Mouse (Mus musculus) neural tube, embryonic 14.5 days (tissue): Measurements from ENCODE around the gene Hmces. TPM values are rescaled to one million over a fixed set of nuclear protein-coding genes. Genes with fewer than 3 reads are reported as not detected.
A peak's percentile ranks its signal among the peaks of the same experiment; 100 is the strongest.

Experiments used
- ATAC-seq: fragments of 200-750 bp; cut with Nextera tagmentation; 2 replicates; pipeline ENCODE4 v1.8.0; 2017; ENCODE audit warnings: low read depth, mild to moderate bottlenecking, moderate TSS enrichment, moderate library complexity
- H3K27ac ChIP-seq: fragments of 300-500 bp; sonication (generic); 2 replicates; pipeline ENCODE4 v1.5.1; 2014; ENCODE audit warnings: low read depth, mild to moderate bottlenecking, control low read depth, low read length, moderate library complexity, mixed read lengths
- H3K27me3 ChIP-seq: fragments of 300-500 bp; sonication (generic); 2 replicates; pipeline ENCODE4 v1.6.1; 2014; ENCODE audit warnings: low read length; ENCODE audit not compliant: control insufficient read depth, insufficient read depth
- H3K36me3 ChIP-seq: fragments of 300-500 bp; sonication (generic); 2 replicates; pipeline ENCODE4 v1.6.1; 2014; ENCODE audit warnings: low read length, mixed read lengths; ENCODE audit not compliant: control insufficient read depth, insufficient read depth
- H3K4me1 ChIP-seq: fragments of 300-500 bp; sonication (generic); 2 replicates; pipeline ENCODE4 v1.6.1; 2014; ENCODE audit warnings: low read length; ENCODE audit not compliant: control insufficient read depth, insufficient read depth
- H3K4me2 ChIP-seq: fragments of 300-500 bp; sonication (generic); 2 replicates; pipeline ENCODE4 v1.6.1; 2014; ENCODE audit warnings: mild to moderate bottlenecking, low read depth, low read length, control low read depth
- H3K4me3 ChIP-seq: fragments of 300-500 bp; sonication (generic); 2 replicates; pipeline ENCODE4 v1.5.1; 2014; ENCODE audit warnings: low read depth, low read length, control low read depth, mixed read lengths
- H3K9ac ChIP-seq: fragments of 300-500 bp; sonication (generic); replicated peaks from 2 replicates; pipeline ENCODE4 v1.6.1; 2014; ENCODE audit warnings: low read depth, mild to moderate bottlenecking, control low read depth, low read length, mixed read lengths
- H3K9me3 ChIP-seq: fragments of 300-500 bp; sonication (generic); 2 replicates; pipeline ENCODE4 v1.6.1; 2016; ENCODE audit warnings: low read length; ENCODE audit not compliant: control insufficient read depth
- WGBS: fragments of 180-500 bp; shearing (Covaris S2); extraction: QIAGEN DNeasy Blood & Tissue Kit; methylation state at CpG from one replicate; pipeline ENCODE4 v1.1.7; 2014; 5-methylcytosine and 5-hydroxymethylcytosine counted together
- microRNA-seq: library from miRNA; unstranded; fragments of <30 nt; microRNA quantifications from one replicate; pipeline ENCODE4, GENCODE M21; 2016
- polyA plus RNA-seq: library from polyadenylated mRNA; unstranded; fragments of >200 nt; fragmentation: Nextera tagmentation; extraction: Ambion mirVana; gene quantifications from 2 replicates; pipeline ENCODE4 v1.2.1, GENCODE M21; 2014

Hmces gene
- polyA plus RNA-seq, 1 experiment from 2014 or later = 46.6 TPM

DNA sequence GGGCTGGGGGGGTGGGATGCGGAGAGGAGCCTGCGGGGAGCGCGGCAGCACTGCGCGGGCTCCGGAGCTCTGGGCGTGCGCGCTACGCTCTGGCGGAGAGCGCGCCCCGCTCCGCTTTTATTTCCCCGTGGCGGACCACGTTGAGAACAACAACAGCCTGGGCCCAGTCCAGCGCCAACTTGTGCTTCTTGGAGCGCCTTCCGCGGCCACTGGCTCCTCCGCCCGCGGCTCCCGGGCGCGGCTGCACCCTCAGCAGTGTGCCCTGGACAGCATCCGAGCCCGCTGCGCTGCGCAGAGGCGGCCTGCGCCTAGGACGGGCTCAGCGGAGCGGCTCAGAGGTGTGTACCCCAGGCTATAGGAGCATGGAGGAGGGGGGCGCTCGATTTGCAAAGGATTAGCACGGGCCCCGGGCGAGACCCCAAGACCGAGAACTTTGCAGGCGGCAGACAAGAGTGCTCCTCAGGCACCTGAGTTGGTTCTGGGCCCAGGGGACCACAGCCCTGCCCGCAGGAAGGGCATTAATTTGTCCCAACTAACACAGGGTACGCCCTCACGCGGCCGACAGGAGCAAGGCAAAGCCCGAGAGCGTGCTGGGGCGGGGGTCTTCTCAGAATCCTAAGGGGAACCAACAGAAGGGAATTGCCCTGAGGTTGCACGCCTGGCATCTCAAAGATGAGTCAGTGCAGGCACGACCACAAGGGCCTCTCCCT is 68.0 kb downstream of the Hmces start, which contains the start of gene H1fx:
TSS of gene H1fx (minus strand) at position 91 of the 710 bp plus-strand sequence.
- Histone ChIP-seq H3K36me3 (0 out of 2 replicates have a peak, but pooled peaks cover 9% of the 10 kb centered on the region), H3K9ac (peak within 1 kb of the TSS; percentile 85), H3K4me2 (peak within 1 kb of the TSS; percentile 83), H3K9me3 (no peaks in the 10 kb centered on the region), H3K4me3 (peak within 1 kb of the TSS; percentile 69), H3K4me1 (peaks cover 18% of the 10 kb centered on the region), H3K27me3 (peaks cover 3% of the 10 kb centered on the region; the same call in 1 of the 2 replicates), H3K27ac (peak within 1 kb of the TSS; percentile 87)
- under 1% methylated on average over 46 of the region's 55 CpGs for WGBS
- ATAC-seq = peak; percentile 87

- Histone ChIP-seq H3K4me1 (peaks cover 18% of the 10 kb centered on the region), H3K27ac (no peak overlapping the region), H3K9me3 (no peaks in the 10 kb centered on the region), H3K36me3 (0 out of 2 replicates have a peak, but pooled peaks cover 9% of the 10 kb centered on the region), H3K4me3 (peak overlapping the region; percentile 69), H3K4me2 (peak overlapping the region; percentile 83), H3K9ac (peak overlapping the region; percentile 85; the same call in 1 of the 2 replicates), H3K27me3 (peaks cover 3% of the 10 kb centered on the region; the same call in 1 of the 2 replicates)
- ATAC-seq = no peak
- 69% methylated on average over 9 of the region's 9 CpGs for WGBS
These were observed 68.8 kb downstream of the Hmces start for GRCm38 (mm10) chr6:87982506-87982905.

Small RNA genes lying within 50 kb of the gene (microRNA-seq; reads per million reads assigned to microRNA genes)
- gene Gm47286 = not detected

Other genes starting within 250 kb of the Hmces start
- 9.7 and 10.2 TPM in 2 replicates for gene Aplf, start 241.7 kb upstream of the Hmces start, polyA plus RNA-seq
- gene Efcc1, start 183.1 kb upstream of the Hmces start, polyA plus RNA-seq = 4.6 TPM in 2 replicates
- gene Gp9, start 135.9 kb upstream of the Hmces start, polyA plus RNA-seq = 0.32 and 0.73 TPM in 2 replicates
- gene Rab43, start 101.8 kb upstream of the Hmces start, polyA plus RNA-seq = 8.9 and 12.3 TPM in 2 replicates
- 1.9 and 3.9 TPM in 2 replicates for gene Gm45140, start 78.1 kb upstream of the Hmces start, polyA plus RNA-seq
- 25.1 and 27.2 TPM in 2 replicates for gene Isy1, start 75.1 kb upstream of the Hmces start, polyA plus RNA-seq
- 529 and 532 TPM in 2 replicates for gene Cnbp, start 62.8 kb upstream of the Hmces start, polyA plus RNA-seq
- 202 and 213 TPM in 2 replicates for gene Copg1, start 26.1 kb upstream of the Hmces start, polyA plus RNA-seq
- 20.4 and 20.8 TPM in 2 replicates for gene H1fx, start 67.7 kb downstream of the Hmces start, polyA plus RNA-seq
- gene Rab7, start 131.3 kb downstream of the Hmces start, polyA plus RNA-seq = 388 and 401 TPM in 2 replicates
- gene Rpn1, start 170.5 kb downstream of the Hmces start, polyA plus RNA-seq = 288 and 309 TPM in 2 replicates